Comparison of ENCODE assay signal across 7 mouse cellular contexts in genomic region chr6:113501388-113502084, GRCm38 (mm10). TPM values are rescaled to one million over a fixed set of nuclear protein-coding genes. Genes with fewer than 3 reads are reported as not detected.
DNase-seq lines count a peak whose midpoint lies in the region; ATAC-seq lines count a peak whose summit lies in the region.

Prrt3 (minus strand) TSS chr6:113501931.

- DNase-seq in ES-CJ7 (ENCODE audit: low read depth, low spot score) (peak; percentile 89), ZHBTc4 (ENCODE audit: low read depth, low spot score) (peak; percentile 84)
- DNase-seq in layer of hippocampus, postnatal 10 days (ENCODE audit: low spot score in 2 of 2), result peak; percentile 64 to 73
- peak; percentile 48 for DNase-seq in neural tube, embryonic 10.5 days (ENCODE audit: extremely low spot score, low spot score)
- no peak for DNase-seq in adrenal gland, adult 2 months

- H3K27me3 ChIP-seq in forebrain, embryonic 13.5 days, result peaks cover 7% of the 10 kb centered on the region; the same call in 1 of the 2 replicates

- H3K27ac ChIP-seq in forebrain, embryonic 13.5 days, result no peak within 1 kb of the TSS

- no peaks in the 10 kb centered on the region for H3K9me3 ChIP-seq in forebrain, embryonic 13.5 days (replicated peaks)

- H3K4me1 ChIP-seq in forebrain, embryonic 13.5 days, result peaks cover 6% of the 10 kb centered on the region; the same call in 1 of the 2 replicates

- ATAC-seq in forebrain, embryonic 13.5 days, result peak; percentile 89
- ATAC-seq in activated CD4-positive, CD25-positive, alpha-beta regulatory T cell, adult 4 months, result no peak

- H3K4me2 ChIP-seq in forebrain, embryonic 13.5 days, result peak within 1 kb of the TSS; percentile 83

- WGBS in forebrain, embryonic 13.5 days, result 2% methylated on average over 32 of the region's 32 CpGs

- H3K4me3 ChIP-seq in forebrain, embryonic 13.5 days, result peak within 1 kb of the TSS; percentile 59

- peak within 1 kb of the TSS; percentile 75 for H3K9ac ChIP-seq in forebrain, embryonic 13.5 days

- H3K36me3 ChIP-seq in forebrain, embryonic 13.5 days (ENCODE audit: poor library complexity, severe bottlenecking), result no peaks in the 10 kb centered on the region

RNA-seq across cellular contexts. Expression of gene Prrt3, which starts in this region (rescaled TPM):
- polyA plus RNA-seq in forebrain, embryonic 13.5 days (2015; fragmentation: Nextera tagmentation; extraction: Ambion mirVana), result 2.8 and 3.1 TPM in 2 replicates
- 10 to 100 TPM; 36.7 to 39.7 TPM for total RNA-seq in layer of hippocampus, postnatal 10 days (2021)
- polyA plus RNA-seq in activated CD4-positive, CD25-positive, alpha-beta regulatory T cell, adult 4 months (2017; shearing (Covaris generic)), result under 1 TPM in 1 of 2 experiments, not detected in 1; 0.20 TPM
- total RNA-seq in adrenal gland, adult 2 months (2021), result under 1 TPM; 0.09 to 0.21 TPM
- polyA plus RNA-seq in adrenal gland, adult 2 months (2012; rRNA removed), result 0.32 and 0.33 TPM in 2 replicates

Comparison
In these comparisons a context has a peak if more than half of its experiments do, and no peak if none do; other contexts are left out.
1. RNA of gene Prrt3 (total RNA-seq): 36.7 to 39.7 TPM in layer of hippocampus, postnatal 10 days; 0.09 to 0.21 TPM in adrenal gland, adult 2 months; every median in the first group is over 10 times any median in the second.